Mouse (Mus musculus): ENCODE measurements around the gene Pcdh15. TPM values are rescaled to one million over a fixed set of nuclear protein-coding genes. Genes with fewer than 3 reads are reported as not detected.

The Pcdh15 gene
- polyA plus RNA-seq, 1 experiment from 2014 or later, result 0.41 TPM

DNA sequence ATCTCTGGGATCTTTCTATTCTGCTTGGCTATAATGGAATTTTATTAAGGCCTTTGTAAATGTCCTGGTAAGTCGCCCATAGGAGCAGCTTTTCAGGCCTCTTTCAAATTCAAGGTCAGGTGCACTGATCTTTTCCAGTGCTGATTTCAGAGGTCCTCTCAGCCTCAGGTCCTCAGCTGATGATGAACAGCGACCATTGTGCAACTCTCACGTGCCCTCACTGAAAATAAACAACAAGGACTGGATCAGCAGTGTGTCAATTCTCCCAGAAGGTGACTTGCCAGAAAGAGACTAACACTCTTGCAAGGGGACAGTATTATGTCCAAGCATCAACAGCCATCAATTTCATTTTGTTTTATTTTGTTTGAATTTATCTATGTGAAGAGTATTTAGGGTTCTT lies 654.7 kb downstream of the Pcdh15 start:
- ATAC-seq (ENCODE audit: low FRiP score, low TSS enrichment), result no peak
- no peaks in the 10 kb centered on the region for H3K9me3 ChIP-seq (ENCODE audit: low read length)
- no peak overlapping the region for H3K4me3 ChIP-seq (ENCODE audit: low read length)
- no peaks in the 10 kb centered on the region for H3K4me1 ChIP-seq (ENCODE audit: insufficient read depth, low read length)
- H3K36me3 ChIP-seq (ENCODE audit: insufficient read depth, low read length), result no peaks in the 10 kb centered on the region
- H3K27me3 ChIP-seq (ENCODE audit: insufficient read depth, low read length), result no peaks in the 10 kb centered on the region
- H3K27ac ChIP-seq (ENCODE audit: low read length), result no peak overlapping the region
- H3K9ac ChIP-seq (replicated peaks; ENCODE audit: low read length), result no peak overlapping the region
- 48% methylated on average over 3 of the region's 3 CpGs for WGBS
- no peak overlapping the region for H3K4me2 ChIP-seq (replicated peaks; ENCODE audit: low read depth, low read length)

DNA sequence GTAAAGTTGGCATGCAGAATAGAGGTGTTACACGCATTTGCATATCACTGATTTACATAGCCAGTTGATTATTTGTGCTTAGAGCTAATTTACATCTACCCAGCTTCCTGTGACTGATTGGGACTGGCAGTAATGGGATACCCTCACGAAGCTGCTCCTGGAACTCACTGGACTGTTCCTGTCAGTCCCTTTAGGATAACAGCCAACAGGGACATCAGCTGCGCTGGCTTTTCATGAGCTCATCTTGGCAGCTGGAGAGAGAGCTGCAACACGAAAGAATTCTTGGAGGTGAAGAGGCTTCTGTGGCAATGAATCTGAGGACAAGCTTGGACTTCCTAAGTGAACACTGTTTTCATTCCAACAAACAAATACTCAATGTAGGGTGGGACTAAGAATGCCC lies 683.8 kb downstream of the Pcdh15 start:
- Histone ChIP-seq H3K4me2 (replicated peaks; ENCODE audit: low read depth, low read length) (no peak overlapping the region), H3K27me3 (ENCODE audit: insufficient read depth, low read length) (no peaks in the 10 kb centered on the region), H3K9ac (replicated peaks; ENCODE audit: low read length) (no peak overlapping the region), H3K9me3 (ENCODE audit: low read length) (no peaks in the 10 kb centered on the region), H3K4me1 (ENCODE audit: insufficient read depth, low read length) (no peaks in the 10 kb centered on the region), H3K4me3 (ENCODE audit: low read length) (no peak overlapping the region), H3K27ac (ENCODE audit: low read length) (no peak overlapping the region), H3K36me3 (ENCODE audit: insufficient read depth, low read length) (no peaks in the 10 kb centered on the region)
- ATAC-seq (ENCODE audit: low FRiP score, low TSS enrichment), result no peak
- WGBS, result 54% methylated on average over 4 of the region's 4 CpGs

DNA sequence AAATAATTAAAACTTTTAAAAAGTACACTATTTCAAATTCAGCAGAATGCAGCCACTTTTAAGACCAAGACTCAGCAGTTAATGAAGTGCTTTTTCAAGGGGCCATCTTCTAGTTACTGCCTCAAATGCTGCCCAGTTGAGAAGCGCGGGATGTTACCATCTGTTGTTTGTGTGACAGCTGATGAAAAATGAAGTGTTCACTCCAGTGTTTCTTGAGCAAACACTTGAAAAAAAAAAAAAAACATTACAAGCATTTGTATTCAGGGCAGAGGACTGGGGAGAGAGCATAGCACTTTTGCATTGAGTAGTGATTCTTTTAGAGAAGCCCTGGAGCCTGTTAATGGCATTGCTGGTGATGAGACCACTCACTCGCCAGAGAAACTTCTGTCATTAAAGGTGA lies 689.0 kb downstream of the Pcdh15 start:
- 50% methylated on average over 3 of the region's 3 CpGs for WGBS

DNA sequence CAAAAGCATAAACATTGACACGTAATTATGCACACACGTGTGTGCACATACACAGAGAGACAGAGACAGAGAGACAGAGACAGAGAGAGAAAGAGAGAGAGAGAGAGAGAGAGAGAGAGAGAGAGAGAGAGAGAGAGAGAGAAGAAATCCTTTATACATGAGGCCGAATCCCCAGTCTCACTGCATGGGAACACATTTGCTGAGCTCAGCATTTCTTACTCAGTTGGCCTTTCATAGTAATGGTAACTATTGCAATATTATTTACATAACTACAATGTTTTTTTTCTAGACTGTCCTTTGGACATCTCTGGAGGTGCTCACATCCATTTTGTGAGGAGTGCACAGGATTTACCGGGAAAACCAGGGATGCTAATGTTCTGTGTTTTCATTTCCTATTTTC lies 705.9 kb downstream of the Pcdh15 start:
- Histone ChIP-seq H3K4me3 (ENCODE audit: low read length) (no peak overlapping the region), H3K27ac (ENCODE audit: low read length) (no peak overlapping the region), H3K4me1 (ENCODE audit: insufficient read depth, low read length) (no peaks in the 10 kb centered on the region), H3K9me3 (ENCODE audit: low read length) (no peaks in the 10 kb centered on the region), H3K4me2 (replicated peaks; ENCODE audit: low read depth, low read length) (no peak overlapping the region), H3K36me3 (ENCODE audit: insufficient read depth, low read length) (no peaks in the 10 kb centered on the region), H3K27me3 (ENCODE audit: insufficient read depth, low read length) (no peaks in the 10 kb centered on the region), H3K9ac (replicated peaks; ENCODE audit: low read length) (no peak overlapping the region)
- ATAC-seq (ENCODE audit: low FRiP score, low TSS enrichment), result no peak
- 88% methylated on average over 4 of the region's 4 CpGs for WGBS

More for the DNA sequence above, 689.0 kb downstream of the Pcdh15 start:
- Histone ChIP-seq H3K36me3 (ENCODE audit: insufficient read depth, low read length) (no peaks in the 10 kb centered on the region), H3K4me1 (ENCODE audit: insufficient read depth, low read length) (peaks cover 6% of the 10 kb centered on the region; the same call in 1 of the 2 replicates), H3K9ac (replicated peaks; ENCODE audit: low read length) (no peak overlapping the region), H3K4me3 (ENCODE audit: low read length) (no peak overlapping the region), H3K27ac (ENCODE audit: low read length) (no peak overlapping the region), H3K27me3 (ENCODE audit: insufficient read depth, low read length) (no peaks in the 10 kb centered on the region), H3K9me3 (ENCODE audit: low read length) (no peaks in the 10 kb centered on the region), H3K4me2 (replicated peaks; ENCODE audit: low read depth, low read length) (no peak overlapping the region)
- no peak for ATAC-seq (ENCODE audit: low FRiP score, low TSS enrichment)

GRCm38 (mm10) chr10:73812311-73812710 lies 713.2 kb downstream of the Pcdh15 start:
- no peaks in the 10 kb centered on the region for H3K9me3 ChIP-seq (ENCODE audit: low read length)
- no peaks in the 10 kb centered on the region for H3K27me3 ChIP-seq (ENCODE audit: insufficient read depth, low read length)
- no peak overlapping the region for H3K4me2 ChIP-seq (replicated peaks; ENCODE audit: low read depth, low read length)
- no peaks in the 10 kb centered on the region for H3K36me3 ChIP-seq (ENCODE audit: insufficient read depth, low read length)
- no peak overlapping the region for H3K4me3 ChIP-seq (ENCODE audit: low read length)
- H3K4me1 ChIP-seq (ENCODE audit: insufficient read depth, low read length), result no peaks in the 10 kb centered on the region
- WGBS, result 78% methylated on average over 7 of the region's 8 CpGs
- H3K9ac ChIP-seq (replicated peaks; ENCODE audit: low read length), result no peak overlapping the region
- ATAC-seq (ENCODE audit: low FRiP score, low TSS enrichment), result no peak
- H3K27ac ChIP-seq (ENCODE audit: low read length), result no peak overlapping the region

GRCm38 (mm10) chr10:73821657-73822583 lies 722.8 kb downstream of the Pcdh15 start:
- Histone ChIP-seq H3K36me3 (ENCODE audit: insufficient read depth, low read length) (no peaks in the 10 kb centered on the region), H3K9ac (replicated peaks; ENCODE audit: low read length) (no peak overlapping the region), H3K9me3 (ENCODE audit: low read length) (no peaks in the 10 kb centered on the region), H3K4me1 (ENCODE audit: insufficient read depth, low read length) (no peaks in the 10 kb centered on the region), H3K4me2 (replicated peaks; ENCODE audit: low read depth, low read length) (no peak overlapping the region; the same call in 1 of the 2 replicates), H3K27me3 (ENCODE audit: insufficient read depth, low read length) (peaks cover 8% of the 10 kb centered on the region; the same call in 1 of the 2 replicates), H3K4me3 (ENCODE audit: low read length) (no peak overlapping the region), H3K27ac (ENCODE audit: low read length) (no peak overlapping the region)
- no peak for ATAC-seq (ENCODE audit: low FRiP score, low TSS enrichment)
- 35% methylated on average over 22 of the region's 22 CpGs for WGBS

DNA sequence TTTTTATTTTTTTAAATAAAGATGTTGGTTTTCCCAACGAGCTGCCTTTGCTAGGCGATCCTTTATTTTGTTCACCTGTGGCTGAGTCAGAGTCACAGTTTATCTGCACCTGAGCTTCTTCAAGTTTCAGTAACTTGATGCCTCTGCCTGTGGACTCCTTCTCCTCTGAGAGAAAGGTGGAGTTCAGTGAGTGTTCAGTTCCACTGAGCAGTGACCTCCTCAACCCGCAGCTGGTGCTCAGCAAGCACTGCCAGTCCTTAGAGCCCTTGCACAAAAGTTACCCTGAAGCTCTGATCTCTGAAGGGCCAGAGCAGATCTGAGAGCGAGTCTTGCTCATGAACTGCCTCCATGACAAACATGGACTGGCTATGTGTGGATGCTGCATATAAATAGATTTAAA lies 724.1 kb downstream of the Pcdh15 start:
- Histone ChIP-seq H3K27me3 (ENCODE audit: insufficient read depth, low read length) (peaks cover 8% of the 10 kb centered on the region; the same call in 1 of the 2 replicates), H3K36me3 (ENCODE audit: insufficient read depth, low read length) (no peaks in the 10 kb centered on the region), H3K4me3 (ENCODE audit: low read length) (no peak overlapping the region), H3K9me3 (ENCODE audit: low read length) (no peaks in the 10 kb centered on the region), H3K9ac (replicated peaks; ENCODE audit: low read length) (no peak overlapping the region), H3K4me2 (replicated peaks; ENCODE audit: low read depth, low read length) (no peak overlapping the region), H3K4me1 (ENCODE audit: insufficient read depth, low read length) (no peaks in the 10 kb centered on the region), H3K27ac (ENCODE audit: low read length) (no peak overlapping the region)
- 39% methylated on average over 4 of the region's 4 CpGs for WGBS
- no peak for ATAC-seq (ENCODE audit: low FRiP score, low TSS enrichment)

GRCm38 (mm10) chr10:73826354-73826753 lies 727.2 kb downstream of the Pcdh15 start:
- no peak for ATAC-seq (ENCODE audit: low FRiP score, low TSS enrichment)
- no peak overlapping the region for H3K27ac ChIP-seq (ENCODE audit: low read length)
- no peak overlapping the region for H3K9ac ChIP-seq (replicated peaks; ENCODE audit: low read length)
- H3K9me3 ChIP-seq (ENCODE audit: low read length), result no peaks in the 10 kb centered on the region
- H3K4me2 ChIP-seq (replicated peaks; ENCODE audit: low read depth, low read length), result 0 out of 2 replicates have a peak overlapping the region, but pooled peaks have one; percentile 21
- WGBS, result 57% methylated on average over 8 of the region's 8 CpGs
- H3K36me3 ChIP-seq (ENCODE audit: insufficient read depth, low read length), result no peaks in the 10 kb centered on the region
- no peaks in the 10 kb centered on the region for H3K4me1 ChIP-seq (ENCODE audit: insufficient read depth, low read length)
- no peak overlapping the region for H3K4me3 ChIP-seq (ENCODE audit: low read length)
- H3K27me3 ChIP-seq (ENCODE audit: insufficient read depth, low read length), result peaks cover 7% of the 10 kb centered on the region; the same call in 1 of the 2 replicates

DNA sequence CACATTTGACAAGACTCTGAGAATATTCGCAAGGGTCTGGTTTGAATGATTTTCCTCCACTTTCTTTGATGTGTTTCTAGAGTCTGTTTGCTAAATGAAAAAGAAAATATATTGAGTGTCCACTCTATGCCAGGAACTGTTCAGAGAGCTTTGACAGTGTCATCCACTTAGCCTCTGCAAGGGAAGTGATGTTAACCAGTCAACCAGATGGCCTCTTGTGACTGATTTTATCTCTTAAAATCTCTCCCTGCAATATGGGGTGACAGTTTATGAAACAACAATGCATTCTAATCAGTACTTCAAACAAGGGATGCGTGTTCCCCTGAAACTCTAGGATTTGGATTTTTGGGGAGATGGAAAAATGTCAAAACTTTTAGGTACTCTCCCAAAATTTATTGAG lies 729.6 kb downstream of the Pcdh15 start:
- no peak for ATAC-seq (ENCODE audit: low FRiP score, low TSS enrichment)
- Histone ChIP-seq H3K36me3 (ENCODE audit: insufficient read depth, low read length) (no peaks in the 10 kb centered on the region), H3K4me2 (replicated peaks; ENCODE audit: low read depth, low read length) (no peak overlapping the region), H3K9ac (replicated peaks; ENCODE audit: low read length) (no peak overlapping the region), H3K9me3 (ENCODE audit: low read length) (no peaks in the 10 kb centered on the region), H3K27ac (ENCODE audit: low read length) (no peak overlapping the region), H3K27me3 (ENCODE audit: insufficient read depth, low read length) (no peaks in the 10 kb centered on the region), H3K4me3 (ENCODE audit: low read length) (no peak overlapping the region), H3K4me1 (ENCODE audit: insufficient read depth, low read length) (no peaks in the 10 kb centered on the region)
- WGBS, result 82% methylated on average over 2 of the region's 2 CpGs

GRCm38 (mm10) chr10:73844998-73845397 lies 745.9 kb downstream of the Pcdh15 start:
- no peak for ATAC-seq (ENCODE audit: low FRiP score, low TSS enrichment)
- Histone ChIP-seq H3K4me3 (ENCODE audit: low read length) (no peak overlapping the region), H3K36me3 (ENCODE audit: insufficient read depth, low read length) (no peaks in the 10 kb centered on the region), H3K27me3 (ENCODE audit: insufficient read depth, low read length) (no peaks in the 10 kb centered on the region), H3K9ac (replicated peaks; ENCODE audit: low read length) (no peak overlapping the region), H3K27ac (ENCODE audit: low read length) (no peak overlapping the region), H3K9me3 (ENCODE audit: low read length) (no peaks in the 10 kb centered on the region), H3K4me2 (replicated peaks; ENCODE audit: low read depth, low read length) (no peak overlapping the region), H3K4me1 (ENCODE audit: insufficient read depth, low read length) (no peaks in the 10 kb centered on the region)
- WGBS, result 75% methylated on average over 3 of the region's 3 CpGs
